Mouse (Mus musculus) layer of hippocampus, adult 11-12 months (tissue): ENCODE measurements around the gene Xcl1.

ENCODE experiments used
- DNase-seq: peaks from one replicate; pipeline ENCODE4 v3.0.0; 2022; ENCODE audit warnings: low spot score

The Xcl1 gene

DNA sequence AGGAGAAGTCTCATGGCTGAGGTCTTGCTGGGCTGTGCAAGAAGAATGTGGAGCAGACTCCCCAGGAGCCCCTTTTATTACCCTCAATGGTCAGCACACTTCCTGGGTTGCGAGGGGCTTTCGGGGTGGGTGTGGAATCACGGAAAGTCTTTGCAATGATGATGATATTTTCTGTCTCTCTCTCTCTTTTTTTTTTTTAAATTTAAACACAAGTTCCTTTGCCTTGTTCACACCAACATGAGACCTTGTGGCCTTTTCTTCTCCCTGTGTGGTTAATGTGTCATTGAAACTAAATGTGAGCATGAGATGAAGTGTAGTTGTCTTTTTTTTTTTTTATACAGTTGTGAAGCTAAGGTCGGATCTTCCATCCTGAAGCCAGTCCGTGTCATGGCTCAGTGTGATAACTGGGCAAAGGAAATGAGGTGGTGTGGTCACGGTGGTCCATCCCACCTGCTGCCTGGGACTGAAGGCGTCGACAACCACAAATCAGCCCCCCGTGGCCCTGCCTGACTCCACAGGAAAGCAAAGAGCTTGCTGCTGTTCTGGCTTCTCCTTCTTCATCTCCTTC, at the start of gene Xcl1:
TSS of gene Xcl1 (minus strand) at position 51 of the 568 bp plus-strand sequence.
- no peak for DNase-seq

DNA sequence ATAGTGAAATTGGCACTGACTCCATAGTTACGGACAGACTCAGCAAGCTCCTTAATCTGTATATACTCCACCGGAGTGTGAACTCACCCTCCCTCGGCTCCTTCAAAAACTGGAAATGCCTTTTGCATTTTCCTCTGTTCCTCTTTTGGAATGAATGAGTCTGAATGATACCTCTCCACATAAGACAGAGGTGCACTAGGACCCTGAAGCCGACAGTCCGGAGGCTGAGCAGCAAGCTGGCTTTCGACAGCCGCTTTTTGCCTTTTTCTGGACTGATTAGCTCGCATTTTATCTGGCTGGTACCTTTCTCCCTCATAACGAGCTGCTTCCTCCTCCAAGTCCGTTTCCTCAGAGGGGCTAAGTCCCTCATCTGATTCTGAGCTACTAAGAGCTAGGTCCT, 49.4 kb upstream of the Xcl1 start:
- peak; percentile 27 for DNase-seq

DNA sequence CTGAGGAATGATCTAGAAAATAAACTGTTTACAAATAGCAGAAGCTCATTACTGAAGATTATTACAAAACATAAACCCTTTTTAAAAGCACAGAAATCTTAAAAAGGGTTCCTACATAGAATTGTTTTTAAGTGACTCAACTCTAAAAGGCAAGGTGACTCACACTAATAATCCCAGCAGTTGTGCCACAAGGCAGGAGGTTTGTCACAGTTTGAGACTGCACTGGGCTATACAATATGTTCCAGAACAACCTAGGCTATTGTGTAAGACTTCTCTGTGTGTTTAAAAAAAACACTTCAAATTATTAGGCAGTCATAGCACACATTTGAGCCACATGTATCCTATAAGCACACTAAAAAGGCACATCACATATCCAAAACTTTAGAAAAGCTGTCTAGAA, 42.0 kb upstream of the Xcl1 start:
- no peak for DNase-seq

DNA sequence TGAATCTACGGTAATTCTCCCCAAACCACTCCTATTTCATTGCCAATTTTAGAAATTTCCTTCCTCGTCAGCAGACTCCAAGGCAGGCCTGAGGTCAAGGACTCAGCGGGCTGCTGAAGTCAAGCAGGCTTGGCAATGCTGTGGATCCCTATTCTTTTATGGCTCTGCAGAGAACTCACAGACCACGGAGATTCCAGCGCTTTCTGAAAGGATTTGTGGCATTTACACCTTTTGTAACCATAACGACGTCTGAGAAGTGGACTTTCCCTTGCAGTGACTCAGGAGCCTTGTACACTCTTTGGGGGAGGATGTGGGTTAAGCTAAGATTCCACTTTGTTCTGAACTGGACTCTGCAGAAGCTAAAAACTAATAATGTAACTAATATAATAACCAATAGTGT, 40.4 kb upstream of the Xcl1 start:
- no peak for DNase-seq

DNA sequence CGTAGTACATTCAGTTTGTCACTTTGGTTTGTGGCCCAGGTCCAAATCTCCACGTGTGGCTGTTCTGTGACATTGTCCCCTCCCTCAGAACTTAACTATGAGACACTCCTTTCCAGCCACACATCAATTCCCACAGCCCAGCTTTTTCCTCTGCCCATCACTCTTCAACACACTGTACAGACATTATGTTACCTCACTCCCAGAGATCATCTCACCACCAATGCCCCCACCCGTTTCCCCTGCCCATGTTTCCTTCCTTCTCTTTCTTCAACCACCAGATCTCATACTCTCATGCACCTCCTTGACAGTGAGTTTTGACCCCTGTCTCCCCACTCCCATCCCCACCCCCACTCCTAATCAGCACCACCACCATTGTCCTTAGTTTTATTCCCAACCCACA, 39.9 kb upstream of the Xcl1 start:
- no peak for DNase-seq

DNA sequence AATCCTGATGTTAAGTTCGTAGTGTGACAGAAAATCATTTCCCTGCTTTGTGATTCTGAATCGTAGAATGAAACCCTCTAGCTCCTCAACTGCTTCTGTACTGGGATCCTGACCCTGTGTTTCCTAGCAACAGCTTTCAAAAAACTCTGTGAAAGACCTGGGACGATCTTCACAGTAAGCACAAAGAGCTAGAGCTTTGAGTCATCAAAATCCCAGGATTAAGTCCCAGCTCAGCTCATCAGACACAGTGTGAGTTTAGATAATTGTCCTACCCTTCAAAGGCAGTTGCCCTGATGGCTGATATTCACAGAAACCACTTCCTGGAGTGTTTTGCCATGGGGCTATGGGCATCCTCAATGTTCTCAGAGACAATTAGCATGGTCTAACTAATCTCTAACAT, 38.5 kb upstream of the Xcl1 start:
- no peak for DNase-seq

DNA sequence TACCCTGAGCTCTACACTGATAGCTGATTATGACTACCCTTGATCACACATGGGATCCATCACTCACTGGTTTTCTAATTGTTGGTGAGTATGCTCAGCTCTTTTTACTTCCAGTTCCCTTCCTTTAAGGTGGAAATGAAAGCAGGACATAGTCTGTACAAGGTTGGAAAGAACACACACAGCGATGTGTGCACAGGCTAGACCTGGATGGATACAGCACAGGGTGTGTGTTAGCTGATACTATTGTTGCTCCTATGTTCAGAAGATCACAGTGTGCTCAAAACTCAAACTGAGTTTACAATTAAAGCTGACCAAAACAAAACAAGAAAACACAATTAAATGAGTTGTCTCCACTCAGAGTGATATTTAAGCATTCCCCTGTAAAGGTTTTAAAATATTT, 38.0 kb upstream of the Xcl1 start:
- no peak for DNase-seq

DNA sequence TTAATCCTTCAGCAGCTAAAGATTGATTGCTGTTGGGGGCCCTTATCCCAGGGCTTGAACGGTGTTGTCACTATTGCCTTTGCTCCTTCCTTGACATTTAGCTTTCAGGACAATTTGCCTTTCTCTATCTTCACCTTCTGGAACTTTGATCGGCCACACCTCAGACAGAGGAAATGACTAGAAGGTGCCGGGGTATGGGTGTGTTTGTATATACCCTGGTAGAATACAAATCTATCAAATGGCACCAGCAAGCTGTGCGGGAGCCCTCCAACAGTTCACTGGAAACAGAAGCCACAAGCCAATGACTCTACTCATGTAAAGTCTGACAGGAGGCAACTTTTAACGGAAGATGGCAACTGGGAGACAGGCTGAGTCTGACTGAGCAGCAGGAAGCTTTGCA, 37.4 kb upstream of the Xcl1 start:
- DNase-seq = no peak

DNA sequence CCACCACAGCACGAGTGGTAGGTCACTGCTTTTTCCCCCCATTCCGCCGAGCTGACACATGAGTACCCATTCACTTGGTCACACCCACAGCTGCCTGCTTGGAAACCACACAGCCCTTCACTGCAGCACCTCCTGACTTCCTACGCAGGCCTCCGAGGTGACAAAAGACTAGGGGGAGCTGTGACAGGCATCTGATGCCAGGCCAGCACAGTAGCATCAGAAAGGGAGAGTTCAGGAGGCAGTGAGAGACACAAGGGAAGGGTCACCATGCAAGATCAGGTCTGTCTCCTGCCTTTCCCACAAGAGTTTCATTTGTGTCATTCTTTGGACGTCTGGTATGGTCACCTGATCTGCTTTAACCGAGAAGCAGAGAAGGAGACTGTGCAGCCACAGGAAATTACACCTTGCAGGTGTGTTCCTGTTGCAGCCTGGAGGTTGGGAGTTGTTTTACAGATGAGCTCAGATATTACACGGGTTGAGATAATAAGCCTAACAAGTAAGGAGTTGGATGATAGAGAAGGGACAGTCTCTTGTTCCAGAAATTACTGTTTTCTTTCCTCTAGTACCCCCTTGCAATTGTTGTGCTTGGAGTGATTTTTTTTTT, 30.9 kb upstream of the Xcl1 start:
- no peak for DNase-seq

DNA sequence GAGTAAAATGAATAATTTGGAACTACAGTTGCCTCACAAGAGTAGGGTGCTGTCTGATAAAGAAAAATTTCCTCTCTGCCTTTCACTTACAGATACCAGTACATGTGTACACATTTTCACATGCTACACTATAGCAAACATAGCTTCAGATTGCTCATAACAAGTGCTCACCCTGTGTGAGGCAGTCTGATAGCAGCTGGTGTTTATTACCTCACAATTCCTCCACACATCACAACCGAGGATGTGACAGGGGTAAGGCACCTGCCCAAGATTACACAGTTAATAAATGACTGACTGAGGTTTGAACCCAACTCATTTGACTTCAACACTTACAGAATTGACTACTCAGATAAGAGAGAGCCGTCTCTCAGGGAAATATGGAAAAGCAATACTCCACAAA, 25.3 kb upstream of the Xcl1 start:
- DNase-seq = no peak

DNA sequence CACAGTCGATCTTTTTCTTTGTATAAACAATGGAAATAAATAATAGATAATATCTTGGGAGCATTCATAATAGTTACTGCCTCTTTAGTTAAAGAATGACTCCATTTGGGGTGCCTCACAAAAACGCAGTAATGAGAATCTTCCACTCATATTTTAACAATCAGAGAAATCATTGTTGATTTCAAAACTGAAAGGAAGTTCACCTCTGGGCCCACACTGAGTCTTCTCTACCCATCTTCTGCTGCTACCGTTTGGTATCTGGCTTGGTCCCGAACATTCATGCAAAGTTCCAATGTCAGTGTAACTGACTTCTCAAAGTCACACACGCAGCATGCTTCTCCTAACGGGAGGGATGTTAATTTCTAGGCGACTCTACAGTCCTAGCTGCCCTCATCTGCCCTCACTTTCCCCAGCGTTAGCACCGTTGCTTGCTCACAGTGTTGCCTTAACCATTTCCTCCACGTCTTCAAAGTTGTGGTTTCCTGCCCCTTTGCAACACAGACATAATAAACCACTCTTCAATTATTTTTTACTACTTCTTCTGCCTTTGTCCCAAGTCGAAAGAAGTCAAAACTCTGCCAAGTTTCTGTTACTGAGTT, 24.6 kb upstream of the Xcl1 start:
- no peak for DNase-seq

DNA sequence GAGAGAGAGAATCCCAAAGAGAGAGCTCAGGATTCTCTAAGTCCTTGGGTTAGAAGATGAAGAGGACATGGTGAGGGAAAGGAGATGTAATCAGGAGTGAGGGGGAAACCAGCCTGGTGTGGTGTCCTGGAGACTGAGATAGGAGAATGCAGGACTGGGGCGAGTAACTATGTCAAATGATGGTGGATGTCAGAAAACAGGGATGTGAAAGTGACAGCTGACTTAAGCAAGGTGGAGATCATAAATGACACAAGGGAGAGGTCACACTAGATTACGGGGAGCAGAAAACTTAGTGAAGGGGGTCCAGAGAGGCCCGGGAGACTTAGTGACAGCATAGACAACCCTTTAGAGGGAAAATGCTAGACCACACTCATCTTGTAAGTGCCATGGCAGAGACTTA, 23.8 kb upstream of the Xcl1 start:
- DNase-seq = no peak

DNA sequence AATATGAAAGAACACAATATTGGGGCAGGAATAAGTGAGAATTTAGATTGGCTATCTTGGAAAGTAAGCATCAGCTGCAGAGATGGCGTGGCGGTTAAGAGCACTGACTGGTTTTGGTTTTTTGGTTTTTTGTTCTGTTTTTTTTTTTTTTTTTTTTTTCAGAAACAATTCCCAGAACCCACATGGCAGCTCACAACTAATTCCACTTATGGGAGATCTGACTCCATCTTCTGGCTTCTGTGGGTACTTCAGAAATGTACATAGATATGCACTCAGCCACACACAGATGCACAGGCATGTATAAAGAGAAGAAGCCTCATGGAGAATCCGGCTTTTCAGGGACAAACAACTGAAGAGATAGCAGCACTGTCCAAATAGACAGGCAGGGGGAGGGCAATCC, 22.6 kb upstream of the Xcl1 start:
- peak; percentile 4 for DNase-seq

DNA sequence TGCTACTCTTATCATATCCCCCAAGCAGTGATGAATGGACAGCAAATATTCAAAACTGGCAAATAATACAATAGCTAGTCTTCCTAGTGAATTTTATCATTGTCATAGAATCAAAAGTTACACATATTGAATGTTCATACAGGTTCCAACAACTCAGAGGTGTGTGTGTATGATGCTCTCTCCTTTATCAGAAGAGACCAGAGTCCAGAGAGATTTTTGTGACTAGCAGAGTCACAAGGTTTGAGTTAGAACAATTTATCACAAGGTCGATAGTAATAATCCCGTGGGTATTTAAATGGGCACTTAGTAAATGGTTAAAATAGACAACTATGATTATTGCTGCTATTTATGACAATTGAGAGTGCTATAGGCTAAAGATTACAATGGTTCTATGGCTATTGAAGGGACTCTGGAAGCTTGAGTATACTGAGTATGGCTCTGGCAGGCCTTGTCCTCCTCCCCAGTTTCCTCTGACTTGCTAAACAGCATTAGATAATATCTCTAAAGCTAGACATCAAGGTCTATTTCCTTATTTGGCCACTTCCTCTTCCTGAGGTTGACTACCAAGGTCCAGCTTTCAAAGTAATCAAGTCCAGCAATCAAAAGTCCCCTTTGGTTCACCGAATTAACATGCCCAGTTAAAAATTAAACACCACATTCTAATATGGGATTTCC, 21.5 kb upstream of the Xcl1 start:
- no peak for DNase-seq

DNA sequence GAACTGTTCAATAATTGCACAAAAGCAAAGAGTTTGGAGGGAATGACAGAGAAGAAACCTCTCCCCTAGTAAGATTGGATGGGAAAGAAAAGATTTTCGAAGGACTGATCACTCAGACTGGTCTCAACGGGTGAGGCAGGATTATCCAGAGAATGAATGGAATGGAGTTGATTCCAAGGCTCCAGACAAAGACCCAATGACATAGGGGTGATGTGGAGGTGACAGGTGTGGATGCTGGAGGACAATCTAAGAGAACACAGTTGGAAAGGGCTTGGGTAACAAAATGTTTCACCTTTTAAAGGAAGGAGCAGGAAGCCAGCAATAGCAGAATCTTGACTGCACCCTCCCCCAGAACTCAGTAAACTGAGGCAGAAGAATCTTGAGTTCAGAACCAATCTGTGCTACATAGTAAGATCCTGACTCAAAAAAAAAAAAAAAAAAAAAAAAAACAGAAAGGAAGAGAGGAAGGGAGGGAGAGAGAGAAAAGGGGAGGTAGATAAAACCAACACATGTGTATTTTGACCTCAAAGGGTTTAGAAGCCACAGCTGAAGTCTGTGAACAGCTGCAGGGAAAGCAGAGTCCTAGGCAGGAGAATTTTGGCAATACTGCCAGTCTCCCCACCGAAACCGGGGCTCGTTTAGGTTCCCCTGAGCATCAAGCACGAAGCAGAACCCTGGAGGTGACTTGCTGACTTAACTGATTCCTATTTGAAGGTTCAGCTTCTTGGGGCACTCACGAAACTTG, 20.3 kb upstream of the Xcl1 start:
- DNase-seq = no peak

DNA sequence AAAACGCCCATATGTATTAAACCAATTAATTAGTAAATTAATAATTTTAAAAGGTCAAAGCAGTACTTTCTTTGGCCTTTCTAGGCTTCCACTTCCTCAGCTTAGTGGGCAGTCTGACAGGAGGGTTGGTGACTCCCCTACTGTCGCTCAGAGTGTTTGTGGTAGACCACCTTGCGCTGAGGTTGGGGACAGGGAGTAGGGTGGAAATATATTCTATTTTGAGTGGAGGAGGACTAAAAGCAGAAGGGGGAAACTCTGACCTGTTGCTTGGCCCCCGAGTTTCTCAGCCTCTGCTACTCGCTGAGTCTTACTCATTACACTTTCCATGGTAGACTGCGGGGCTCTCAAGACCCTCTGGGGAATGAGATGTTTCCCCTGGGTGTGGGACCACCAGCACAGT, 18.2 kb upstream of the Xcl1 start:
- DNase-seq = no peak

DNA sequence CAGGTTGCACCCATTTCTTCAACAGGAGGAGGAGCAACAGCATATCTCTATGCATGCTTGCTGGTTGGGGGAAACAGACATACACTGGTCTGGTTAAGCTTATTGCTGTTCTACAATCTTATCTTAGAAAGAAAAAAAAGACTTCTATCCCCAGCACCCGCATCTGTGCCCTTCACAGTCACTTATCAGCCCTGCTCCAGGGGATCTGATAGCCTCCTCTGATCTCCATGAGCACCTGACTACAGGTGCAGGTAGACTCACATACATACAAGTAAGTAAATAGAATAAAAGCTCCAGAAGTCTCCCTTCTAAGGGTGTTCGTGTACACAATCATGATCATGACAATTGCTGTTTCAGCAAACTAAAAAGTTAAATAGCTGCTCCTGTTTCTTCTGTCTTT, 733 bp upstream of the Xcl1 start:
- no peak for DNase-seq

DNA sequence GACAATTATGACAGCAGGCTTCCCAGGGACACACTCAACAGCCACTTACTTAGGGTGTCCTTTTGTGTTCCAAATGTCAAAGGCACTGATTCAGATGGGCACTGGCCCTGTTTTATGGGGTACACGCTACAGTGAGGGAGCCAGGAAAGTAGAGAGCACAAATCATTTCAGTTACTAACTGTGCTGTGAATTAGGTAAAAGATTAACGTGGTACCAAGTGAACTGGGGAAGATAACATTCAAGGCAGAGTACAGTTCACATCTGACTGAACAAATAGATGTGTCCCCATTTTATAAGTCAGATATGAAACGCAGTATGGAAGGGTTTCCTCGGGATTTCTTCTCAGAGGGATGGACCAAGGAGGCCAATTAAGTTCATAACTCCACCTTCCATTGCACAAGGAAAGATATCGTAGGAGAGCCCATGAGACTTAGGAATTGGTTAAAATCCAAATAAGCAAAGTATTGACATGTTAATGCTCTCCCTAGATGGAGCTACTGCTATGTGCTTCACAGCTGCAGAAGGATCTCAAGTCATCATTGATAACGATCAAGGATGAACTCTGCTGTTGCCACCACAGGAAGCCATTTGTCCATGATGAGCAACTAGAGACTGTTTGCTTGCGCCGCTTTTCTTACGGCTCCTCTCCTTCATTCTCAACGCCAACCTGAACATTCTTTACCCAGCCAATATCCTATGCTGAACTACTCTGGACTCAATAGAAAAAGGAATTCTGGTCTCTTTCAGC, 1.7 kb downstream of the Xcl1 start:
- DNase-seq = no peak

DNA sequence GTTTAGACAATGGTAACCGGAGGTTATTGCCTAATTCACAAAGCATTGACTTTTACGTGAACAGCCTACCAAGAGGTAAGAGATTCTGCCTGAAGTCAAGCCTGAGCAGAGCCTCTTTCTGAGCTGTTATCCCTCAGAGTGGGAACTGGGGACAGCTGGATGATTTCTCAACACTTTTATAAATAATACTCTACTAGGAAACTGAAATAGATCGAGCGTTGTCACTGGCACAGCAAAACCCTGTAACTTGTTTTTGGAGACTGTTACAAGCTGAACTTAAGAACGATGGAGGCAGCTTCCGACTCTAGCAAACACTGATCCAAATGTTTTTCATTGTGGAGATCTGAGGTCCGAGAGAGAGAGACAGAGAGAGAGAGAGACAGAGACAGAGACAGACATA, 4.2 kb downstream of the Xcl1 start:
- peak; percentile 35 for DNase-seq

DNA sequence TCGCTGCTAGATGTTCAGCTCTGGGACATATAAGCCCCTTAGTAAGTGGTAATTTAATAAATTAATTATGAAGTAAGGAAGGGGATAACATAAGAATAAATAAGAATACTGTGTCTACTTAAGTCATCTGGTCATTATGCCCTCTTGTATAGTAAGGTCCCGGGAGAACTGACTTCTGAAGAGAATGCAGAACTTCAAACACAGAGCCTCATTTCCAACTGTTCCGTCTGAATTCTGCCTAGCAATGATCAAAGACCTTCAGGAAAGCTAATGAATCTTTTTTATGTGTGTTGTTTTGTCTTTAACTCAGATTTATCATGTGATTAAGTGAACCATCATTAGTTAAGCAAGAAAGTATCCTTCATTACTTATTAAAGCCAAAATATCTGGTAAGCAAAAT, 5.3 kb downstream of the Xcl1 start:
- no peak for DNase-seq

DNA sequence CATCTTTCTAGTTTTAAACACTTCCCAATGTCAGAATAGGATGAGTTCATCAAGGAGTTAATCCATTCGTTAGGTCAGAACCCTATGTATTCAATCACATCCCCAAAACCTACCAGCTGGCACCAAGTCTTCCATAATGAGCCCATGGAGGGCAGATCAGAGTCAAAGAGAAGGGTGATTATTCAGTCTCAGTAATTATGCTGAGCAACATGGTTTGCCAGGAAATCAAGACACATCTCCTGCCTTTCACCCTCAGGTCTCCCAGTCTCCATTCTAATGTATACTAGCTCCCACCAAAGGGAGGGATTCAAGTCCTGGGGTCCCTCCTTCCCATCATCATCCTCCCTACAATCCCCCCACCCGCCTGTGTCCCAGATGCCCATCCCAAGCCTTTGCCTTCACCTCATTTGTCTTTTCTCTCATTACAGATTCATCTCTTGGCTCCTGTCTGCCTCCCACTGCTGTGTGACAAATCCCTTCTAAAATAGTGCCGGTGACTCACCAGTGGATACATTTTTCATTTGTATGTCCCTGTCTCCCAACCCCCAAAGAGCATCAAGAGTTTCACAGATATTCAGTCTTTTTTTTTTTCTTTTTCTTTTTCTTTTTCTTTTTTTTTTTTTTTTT, 8.7 kb downstream of the Xcl1 start:
- DNase-seq = peak; percentile 67

DNA sequence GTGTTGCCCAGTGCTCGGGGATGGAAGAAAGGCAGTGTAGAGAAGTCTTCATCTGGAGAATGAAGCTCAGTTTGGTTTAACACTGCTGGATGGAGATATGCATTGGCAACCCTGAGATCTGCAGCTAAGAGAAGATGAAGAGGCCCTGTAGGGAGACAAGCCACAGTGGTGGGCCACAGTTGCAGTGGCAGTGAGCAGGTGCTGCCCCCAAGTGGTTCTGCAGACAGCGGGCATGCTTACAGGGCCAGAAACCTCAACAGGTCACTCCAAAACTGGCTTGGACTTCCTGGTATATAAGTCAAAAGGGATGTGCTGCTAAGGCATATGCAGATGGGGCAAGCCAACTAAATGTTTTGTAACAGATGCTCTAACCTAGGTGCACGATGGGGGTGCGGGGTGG, 30.3 kb downstream of the Xcl1 start:
- peak; percentile 53 for DNase-seq
